Mouse (Mus musculus) CD8-positive naive resting alpha-beta T cell, adult 57 days (primary cell): Measurements from ENCODE around the gene Itgb2l. TPM values are rescaled to one million over a fixed set of nuclear protein-coding genes. Genes with fewer than 3 reads are reported as not detected.

Experiments
- total RNA-seq: library from RNA; stranded (reverse); gene quantifications from one replicate; pipeline ENCODE4 v1.2.4, GENCODE M21; 2023

Gene Itgb2l
- 0.18 TPM for total RNA-seq

GRCm38 (mm10) chr16:96443468-96443867, at the start of gene Itgb2l:
TSS of gene Itgb2l (minus strand) at chr16:96443619.

GRCm38 (mm10) chr16:96467445-96467844, 24.0 kb upstream of the Itgb2l start, which contains the start of gene Pcp4:
TSS of gene Pcp4 (plus strand) at chr16:96467606.

Other genes starting within 250 kb of the Itgb2l start
- gene Sh3bgr, start 243.2 kb downstream of the Itgb2l start, total RNA-seq, result not detected
- 0.43 TPM for gene B3galt5, start 207.8 kb downstream of the Itgb2l start, total RNA-seq
- 1.9 TPM for gene Pcp4, start 24.0 kb upstream of the Itgb2l start, total RNA-seq